Mouse (Mus musculus) urinary bladder, postnatal 25 days (tissue): ENCODE results near the gene Srsf3.
"Not testable (repeated sequence)": the region's sequence is repeated elsewhere in the genome, so short reads cannot be mapped to it uniquely, and the experiment has no call there.

Experiments
- DNase-seq: peaks from one replicate; pipeline ENCODE4 v3.0.0; 2022; ENCODE audit warnings: low spot score

Gene Srsf3

GRCm38 (mm10) chr17:29019391-29019790, 13.0 kb upstream of the Srsf3 start:
- DNase-seq = no peak

- no peak for DNase-seq
Observed at GRCm38 (mm10) chr17:29020444-29020843, 12.0 kb upstream of the Srsf3 start.

GRCm38 (mm10) chr17:29022230-29022819, 10.1 kb upstream of the Srsf3 start:
- DNase-seq = no peak

GRCm38 (mm10) chr17:29023346-29023745, 9.1 kb upstream of the Srsf3 start:
- DNase-seq = no peak

- no peak for DNase-seq
Observed at GRCm38 (mm10) chr17:29024047-29024892, 8.2 kb upstream of the Srsf3 start.

GRCm38 (mm10) chr17:29024896-29025565, 7.4 kb upstream of the Srsf3 start:
- DNase-seq = no peak

- no peak for DNase-seq
Observed at GRCm38 (mm10) chr17:29026652-29027356, 5.6 kb upstream of the Srsf3 start.

GRCm38 (mm10) chr17:29030321-29031034, 1.9 kb upstream of the Srsf3 start:
- no peak for DNase-seq

- DNase-seq = not testable (repeated sequence)
Observed at GRCm38 (mm10) chr17:29031085-29031711, 1.2 kb upstream of the Srsf3 start.

GRCm38 (mm10) chr17:29031771-29032273, 606 bp upstream of the Srsf3 start:
- peak; percentile 35 for DNase-seq

GRCm38 (mm10) chr17:29033569-29034061, 1.2 kb downstream of the Srsf3 start:
- DNase-seq = no peak

GRCm38 (mm10) chr17:29034264-29034663, 1.8 kb downstream of the Srsf3 start:
- no peak for DNase-seq

GRCm38 (mm10) chr17:29035506-29035905, 3.1 kb downstream of the Srsf3 start:
- DNase-seq = no peak

- no peak for DNase-seq
Observed at GRCm38 (mm10) chr17:29039351-29039750, 6.9 kb downstream of the Srsf3 start.

GRCm38 (mm10) chr17:29041632-29042031, 9.2 kb downstream of the Srsf3 start:
- DNase-seq = not testable (repeated sequence)

- DNase-seq = no peak
Observed at GRCm38 (mm10) chr17:29042569-29042968, 10.1 kb downstream of the Srsf3 start.

GRCm38 (mm10) chr17:29043583-29043982, 11.2 kb downstream of the Srsf3 start:
- no peak for DNase-seq

- DNase-seq = no peak
Observed at GRCm38 (mm10) chr17:29044146-29044924, 11.9 kb downstream of the Srsf3 start.

GRCm38 (mm10) chr17:29044925-29045319, 12.5 kb downstream of the Srsf3 start:
- no peak for DNase-seq
